Mouse (Mus musculus) megakaryocyte-erythroid progenitor cell, adult 5-6 weeks (primary cell): ENCODE measurements around the gene Klhl32. TPM values are rescaled to one million over a fixed set of nuclear protein-coding genes. Genes with fewer than 3 reads are reported as not detected.
A peak's percentile ranks its signal among the peaks of the same experiment; 100 is the strongest.

ENCODE experiments used
- ATAC-seq: replicated peaks from 2 replicates; pipeline ENCODE4 v1.8.0; 2016; ENCODE audit warnings: mild to moderate bottlenecking, inconsistent platforms; ENCODE audit not compliant: severe bottlenecking, poor library complexity, low FRiP score, low TSS enrichment
- total RNA-seq, 2 experiments: library from RNA; stranded (forward) in 1 of 2; stranded (reverse) in 1 of 2; fragments of 200-1000, 215-1000 nt in 1 of 2; fragments of >200 nt in 1 of 2; fragmentation: Nextera tagmentation in 1 of 2; gene quantifications; 2 replicates each; pipeline ENCODE4 v1.2.3; 2014 to 2017

Gene Klhl32
- total RNA-seq, 2 experiments from 2014 or later: not detected

DNA sequence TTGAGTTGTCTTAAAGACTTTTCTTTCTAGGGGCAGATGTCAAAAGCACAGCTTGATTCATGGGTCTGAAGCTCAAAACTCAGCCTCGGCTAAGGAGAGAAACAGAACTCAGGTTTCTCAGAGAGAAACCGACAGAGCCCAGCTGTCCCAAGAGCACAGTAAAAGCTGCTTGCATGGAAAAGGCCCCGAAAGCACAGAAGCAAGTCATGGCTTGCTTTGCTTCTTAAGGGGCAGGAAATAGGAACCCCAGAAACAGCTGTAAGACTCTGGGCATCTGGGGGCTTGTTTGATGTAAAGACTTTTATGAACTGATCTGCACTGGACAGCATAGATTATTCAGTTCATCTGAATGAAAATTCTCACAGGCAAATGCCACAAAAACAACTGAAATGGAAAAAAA is 53.1 kb downstream of the Klhl32 start:
- no peak for ATAC-seq

DNA sequence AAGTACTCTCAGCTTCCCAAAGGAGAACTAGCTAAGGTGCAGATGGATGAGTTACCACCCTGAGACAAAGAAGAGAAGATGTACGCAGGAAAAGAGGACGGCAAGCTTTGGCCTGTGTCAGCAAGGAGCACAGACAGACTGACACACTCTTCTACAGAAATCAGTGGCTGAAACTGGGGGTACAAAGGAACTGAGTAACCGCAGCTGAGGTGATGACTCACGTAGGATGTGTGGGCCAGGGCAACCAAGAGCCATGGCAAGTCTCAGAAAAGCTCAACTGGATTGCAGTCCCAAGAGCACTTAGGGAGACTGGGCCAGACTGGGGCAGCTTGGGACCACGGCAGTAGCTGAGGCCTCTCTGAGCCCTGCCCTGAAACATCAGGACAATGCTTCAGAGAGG is 53.6 kb downstream of the Klhl32 start:
- ATAC-seq: no peak

DNA sequence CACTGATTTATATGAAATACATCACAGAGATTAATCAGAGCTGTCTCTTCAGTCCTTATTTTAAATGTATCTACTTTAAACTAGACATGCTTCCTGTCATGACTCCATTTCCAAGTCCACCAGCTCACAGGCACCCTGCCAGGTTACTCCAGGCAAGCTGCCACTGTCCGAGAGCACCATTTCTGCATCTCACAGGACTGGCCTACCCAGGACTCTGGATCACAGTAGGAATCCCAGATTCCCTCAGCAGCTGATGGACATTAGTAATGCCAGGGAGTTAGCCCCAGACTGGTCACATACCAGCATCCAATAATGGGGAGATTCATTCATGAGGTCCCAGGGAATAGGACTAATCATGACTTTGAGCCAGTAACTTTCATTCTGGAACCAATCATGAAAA is 54.7 kb downstream of the Klhl32 start:
- ATAC-seq: no peak

DNA sequence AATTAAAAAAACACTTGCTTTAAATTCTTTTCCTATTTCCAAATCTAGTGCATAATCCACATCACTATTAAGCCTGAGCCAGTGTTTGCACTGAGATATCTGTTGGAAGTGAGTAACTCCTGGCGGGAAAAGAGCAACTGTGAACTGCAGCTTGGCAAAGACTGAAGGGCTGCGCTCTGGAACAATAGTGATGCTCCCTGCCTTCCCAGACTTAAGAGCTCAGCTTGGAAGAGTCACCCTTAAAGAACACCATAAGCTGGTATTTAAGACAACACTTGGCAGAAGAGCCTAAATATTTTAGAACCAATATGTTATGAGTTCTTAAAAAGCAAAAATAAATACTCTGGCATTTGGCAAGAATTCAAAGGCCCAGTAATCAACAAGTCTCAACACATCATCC is 55.7 kb downstream of the Klhl32 start:
- ATAC-seq: no peak

DNA sequence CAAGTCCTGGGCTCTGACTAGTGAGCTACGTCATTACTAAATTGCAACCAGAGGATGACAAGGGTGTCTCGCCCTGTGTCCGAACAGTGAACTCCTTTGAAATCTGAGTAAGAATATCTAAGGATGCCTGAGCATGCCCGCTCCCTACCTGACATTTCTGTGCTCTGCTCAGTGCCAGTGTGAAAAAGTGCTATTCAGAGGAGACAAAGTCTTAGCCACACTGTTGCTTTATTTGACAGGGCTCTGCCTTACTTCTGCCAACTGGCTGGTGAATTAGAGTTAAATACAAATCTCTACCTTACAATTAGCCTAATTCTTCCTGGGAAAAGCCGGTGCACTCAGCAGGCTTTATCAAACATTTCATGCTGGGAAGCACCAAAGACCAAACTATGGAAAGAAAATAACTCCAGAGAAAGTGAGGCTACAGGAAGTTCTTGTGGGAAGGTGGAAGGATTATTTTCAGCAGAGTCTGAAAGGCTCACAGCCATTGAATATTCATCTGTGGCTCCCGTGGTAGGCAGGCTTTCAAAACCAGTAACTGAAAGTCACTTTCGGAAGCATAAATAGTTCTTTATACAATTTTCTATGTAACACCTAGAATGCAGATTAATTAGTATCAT is 57.1 kb downstream of the Klhl32 start:
- no peak for ATAC-seq

DNA sequence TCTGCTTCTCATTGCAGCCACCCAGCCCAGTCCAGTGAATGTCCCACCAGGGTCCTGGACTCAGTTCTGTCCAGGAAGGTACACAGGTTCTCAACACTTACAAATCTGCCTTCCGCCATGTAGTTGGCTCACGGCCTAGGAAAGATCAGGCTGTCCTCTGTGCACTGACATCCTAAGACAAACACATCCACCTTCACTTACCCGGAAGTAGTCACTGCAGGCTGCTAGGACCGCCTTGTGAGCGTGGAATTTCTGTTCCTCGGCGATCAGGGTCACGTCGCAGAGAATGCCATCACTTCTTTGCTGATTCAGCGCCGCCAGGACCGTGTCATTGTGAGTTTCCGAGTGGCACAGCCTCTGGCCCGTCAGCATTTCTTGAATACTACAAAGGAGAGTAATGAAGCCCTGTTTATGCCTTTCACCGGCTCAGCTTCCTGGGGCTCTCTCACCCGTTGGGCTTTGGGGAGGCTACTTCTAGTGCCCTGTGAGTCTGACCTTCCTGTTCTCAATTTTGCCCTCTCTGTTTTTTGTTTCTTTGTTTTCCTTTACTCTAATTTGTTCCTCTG is 58.4 kb downstream of the Klhl32 start:
- ATAC-seq: no peak

DNA sequence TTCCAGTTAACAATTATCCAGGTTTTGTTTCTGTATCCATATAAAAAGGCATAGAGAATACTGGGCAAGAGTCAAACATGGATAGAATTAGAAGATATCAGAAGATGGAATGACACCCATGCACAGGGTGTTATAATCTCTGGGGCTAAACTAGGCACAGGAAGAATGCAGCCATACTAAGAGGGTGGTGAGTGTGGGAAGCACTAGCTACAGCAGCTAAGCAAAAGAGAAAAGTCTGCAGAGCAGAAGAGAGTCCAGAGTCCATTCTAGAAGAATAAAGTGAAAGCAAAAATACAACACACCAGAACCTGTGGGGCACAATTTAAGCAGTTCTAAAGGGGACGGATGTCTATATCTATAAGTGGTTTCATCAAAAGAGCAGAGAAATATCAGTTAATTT is 61.6 kb downstream of the Klhl32 start:
- no peak for ATAC-seq

DNA sequence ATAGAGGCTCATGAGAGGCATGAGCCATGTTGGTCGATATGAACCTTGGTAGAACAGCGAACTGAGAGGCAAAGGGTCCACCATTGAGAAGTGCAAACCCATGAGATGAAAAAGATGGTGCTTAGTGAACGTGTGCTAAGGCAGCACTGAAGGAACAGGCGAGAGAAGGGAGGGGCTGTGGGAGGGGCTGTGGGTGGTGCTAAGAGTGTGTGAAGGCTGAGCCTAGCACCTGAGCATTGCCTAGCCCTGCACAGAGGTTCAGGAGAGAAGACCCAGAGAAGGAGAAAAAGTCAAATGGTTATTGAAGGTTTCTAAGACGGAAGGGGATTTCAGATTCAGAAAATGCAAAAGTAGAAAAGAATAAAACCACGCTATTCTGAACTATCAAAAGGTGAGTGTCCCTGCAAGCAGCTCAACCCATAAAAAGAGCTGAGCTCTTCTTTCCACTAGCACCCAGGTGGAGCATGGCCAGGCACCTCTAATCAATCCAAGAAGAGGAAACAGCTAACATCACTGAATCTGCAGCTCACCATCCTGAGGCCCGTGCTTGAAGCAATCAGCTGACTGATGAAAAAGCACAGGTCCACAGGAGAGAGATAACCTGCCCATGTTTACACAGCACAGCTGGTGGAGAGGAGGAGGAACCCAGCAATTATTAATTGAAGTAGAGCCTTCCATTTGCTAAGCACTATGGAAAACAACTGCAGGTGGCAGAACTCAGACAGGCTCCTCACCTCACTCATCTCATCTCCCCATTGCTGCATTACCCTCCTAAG is 65.0 kb downstream of the Klhl32 start:
- no peak for ATAC-seq

DNA sequence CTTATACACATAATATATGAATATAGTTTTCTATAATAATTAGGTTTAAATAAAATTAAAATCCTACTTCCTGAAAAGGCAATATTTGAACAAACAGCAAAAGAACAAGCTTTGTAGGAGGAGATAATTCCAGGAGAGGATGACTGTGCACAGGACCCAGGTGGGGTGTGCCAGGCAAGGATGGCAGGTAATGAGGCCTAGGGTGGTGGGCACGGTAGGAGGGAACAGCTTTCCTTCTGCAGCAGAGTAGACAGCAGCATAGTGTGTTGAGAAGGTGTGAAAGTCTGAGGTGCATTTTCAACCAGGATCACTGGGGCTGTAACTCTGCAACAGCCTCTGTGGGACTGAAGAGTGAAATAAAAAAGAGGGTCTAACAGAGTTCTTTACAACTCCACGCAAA is 85.0 kb downstream of the Klhl32 start:
- no peak for ATAC-seq

DNA sequence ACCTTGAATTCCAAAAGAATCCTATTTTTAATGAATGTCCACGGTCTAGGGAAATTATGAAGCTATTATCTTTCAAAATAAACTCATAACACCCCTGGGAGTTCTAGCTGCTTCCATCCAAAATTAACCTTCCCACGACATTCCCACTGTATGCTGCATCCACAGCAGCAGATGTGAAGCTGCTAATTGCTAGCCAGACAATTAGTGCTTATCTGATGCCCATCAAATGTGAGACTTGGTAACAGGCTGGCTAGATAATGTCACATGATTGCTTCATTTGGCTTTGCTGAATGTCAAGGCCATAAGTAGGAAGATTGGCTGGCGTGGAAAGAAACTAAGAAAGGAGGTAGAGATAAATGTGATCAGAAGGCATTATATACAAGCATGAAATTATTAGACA is 85.5 kb downstream of the Klhl32 start:
- no peak for ATAC-seq

DNA sequence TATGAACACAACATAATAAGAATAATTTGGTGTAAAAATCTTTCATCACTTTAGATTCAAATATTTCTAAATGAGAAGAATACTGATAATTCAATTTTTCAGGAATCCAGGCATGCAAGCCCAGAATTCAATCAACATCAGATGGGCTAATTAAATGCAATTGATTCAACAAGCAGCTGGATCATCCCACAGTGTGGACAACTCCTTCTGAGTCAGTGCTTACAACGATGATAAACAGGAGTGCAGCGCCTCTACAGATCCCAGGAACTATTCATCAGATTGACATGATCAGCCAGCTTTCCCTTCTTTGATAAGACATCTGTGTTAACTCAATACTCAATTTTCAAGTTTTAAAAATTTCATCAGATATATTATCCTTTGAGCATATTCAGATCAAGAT is 86.4 kb downstream of the Klhl32 start:
- no peak for ATAC-seq

DNA sequence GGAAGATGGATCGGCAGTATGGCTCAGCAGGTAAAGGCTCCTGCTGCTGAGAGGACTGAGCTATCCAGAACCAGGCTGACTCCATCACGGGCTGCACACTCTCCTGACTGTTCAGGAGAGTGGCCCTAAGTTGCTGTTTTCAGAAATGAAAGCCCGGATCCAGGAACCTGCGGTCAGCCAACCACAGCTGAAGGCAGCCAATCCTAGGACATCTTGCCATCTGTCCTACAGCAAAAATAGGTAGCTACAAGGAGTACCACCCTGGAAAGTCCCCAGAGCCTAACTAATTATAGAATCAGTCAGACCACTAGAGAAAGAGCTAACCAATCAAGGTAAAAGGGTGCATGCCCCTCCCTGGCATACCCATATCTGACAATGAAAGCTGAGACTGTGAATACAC is 87.5 kb downstream of the Klhl32 start:
- no peak for ATAC-seq

DNA sequence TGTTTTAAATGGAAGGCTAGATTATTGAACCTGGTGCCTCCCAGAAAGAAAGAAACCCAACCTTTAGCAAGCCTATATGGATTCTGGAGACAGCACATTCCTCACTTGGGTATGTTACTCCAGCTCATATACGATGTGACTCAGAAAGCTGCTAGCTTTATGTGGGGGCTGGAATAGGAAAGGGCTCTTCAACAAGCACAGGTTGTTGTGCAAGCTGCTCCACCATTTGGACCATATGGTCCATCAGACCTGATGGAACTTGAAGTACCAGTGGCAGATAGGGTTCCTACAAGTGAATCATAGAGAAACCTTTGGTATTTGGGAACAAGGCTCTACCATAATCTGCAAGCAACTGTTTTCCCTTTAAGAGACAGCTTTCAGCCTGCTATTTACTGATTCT is 92.0 kb downstream of the Klhl32 start:
- no peak for ATAC-seq

DNA sequence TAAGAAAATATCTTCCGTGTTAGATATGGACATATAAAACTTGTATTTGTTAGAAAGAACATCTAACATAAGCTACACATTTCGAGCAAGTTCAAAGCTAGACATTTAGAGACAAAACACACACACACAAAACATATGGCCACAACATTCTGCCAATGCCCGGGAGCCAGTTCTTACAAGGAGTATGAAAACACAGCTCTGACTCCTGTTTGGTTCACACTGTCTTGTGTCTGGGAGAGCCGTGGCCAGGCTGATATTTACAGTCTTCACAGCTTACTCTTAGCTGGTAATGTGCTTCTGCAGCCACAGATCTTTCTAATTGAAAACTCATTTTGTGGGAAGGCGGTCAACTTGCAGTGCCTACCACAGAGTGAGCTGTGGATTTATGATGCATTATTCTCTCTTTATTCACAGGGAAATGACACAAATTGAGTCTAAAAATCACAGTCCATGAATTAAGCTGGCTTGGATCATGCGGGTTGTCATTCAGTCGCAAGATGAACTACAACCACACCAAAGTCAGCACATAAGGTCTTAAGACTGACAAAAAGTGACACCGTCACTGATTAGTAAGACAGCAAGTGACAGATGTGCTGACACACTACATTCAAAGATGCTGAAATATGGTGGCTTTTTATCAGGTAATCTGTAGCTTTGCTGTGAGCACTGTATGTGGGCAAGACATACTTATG is 98.3 kb downstream of the Klhl32 start:
- ATAC-seq: no peak

DNA sequence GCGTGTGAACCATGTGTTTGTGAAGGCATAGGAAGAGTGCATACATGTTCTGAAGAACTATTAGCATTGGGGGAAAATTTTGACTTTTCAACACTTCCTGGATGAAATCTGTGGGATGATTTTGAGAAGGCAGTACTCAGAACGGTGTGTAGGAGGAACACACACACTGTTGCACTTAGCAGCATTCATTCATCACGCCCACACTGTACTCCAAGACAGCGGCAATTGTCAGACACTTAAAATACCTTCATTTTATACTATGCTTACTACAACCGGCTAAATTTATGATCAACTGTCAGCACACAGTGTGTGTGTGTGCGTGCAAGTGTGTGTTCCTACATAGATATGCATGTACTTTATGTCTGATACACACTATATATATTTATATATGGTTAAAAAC is 113.8 kb downstream of the Klhl32 start:
- ATAC-seq: no peak

DNA sequence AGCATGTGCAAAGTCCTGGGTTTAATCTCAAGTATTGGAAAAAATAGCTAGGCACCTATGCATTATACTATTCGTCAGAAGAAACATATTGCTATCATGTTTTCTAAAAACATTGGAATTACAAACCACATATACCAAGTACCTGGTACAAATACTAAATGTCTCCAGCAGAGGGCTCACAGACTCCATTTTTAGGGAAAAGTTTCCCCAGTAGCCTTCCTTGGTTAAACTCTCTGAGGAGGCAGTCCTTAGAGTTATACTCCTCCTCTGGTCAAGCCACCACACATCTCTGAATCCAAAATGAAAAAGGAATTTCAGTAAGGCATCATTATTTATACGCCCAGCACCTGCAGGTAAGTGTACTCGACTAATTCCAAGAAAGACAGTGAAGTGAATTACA is 130.1 kb downstream of the Klhl32 start:
- peak; percentile 67; the same call in 1 of the 2 replicates for ATAC-seq

DNA sequence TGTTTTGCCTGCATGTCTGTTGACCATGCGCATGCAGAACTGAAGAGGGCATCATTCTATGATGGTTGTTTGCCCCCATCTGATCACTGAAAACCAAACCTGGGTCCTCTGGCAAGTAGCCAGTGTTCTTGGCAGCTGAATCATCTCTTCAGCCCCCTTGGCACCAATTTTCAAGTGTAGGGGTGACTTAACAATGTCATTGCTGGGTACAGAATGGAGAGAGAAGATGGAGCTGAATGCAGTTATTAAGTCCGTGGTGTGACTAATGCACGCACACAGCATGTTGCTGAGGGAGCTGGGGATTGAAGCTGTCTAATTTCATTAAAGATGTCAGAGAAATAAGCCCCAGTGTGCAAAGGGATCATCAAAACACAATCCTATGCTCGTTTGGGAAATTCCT is 135.4 kb downstream of the Klhl32 start:
- ATAC-seq: no peak

DNA sequence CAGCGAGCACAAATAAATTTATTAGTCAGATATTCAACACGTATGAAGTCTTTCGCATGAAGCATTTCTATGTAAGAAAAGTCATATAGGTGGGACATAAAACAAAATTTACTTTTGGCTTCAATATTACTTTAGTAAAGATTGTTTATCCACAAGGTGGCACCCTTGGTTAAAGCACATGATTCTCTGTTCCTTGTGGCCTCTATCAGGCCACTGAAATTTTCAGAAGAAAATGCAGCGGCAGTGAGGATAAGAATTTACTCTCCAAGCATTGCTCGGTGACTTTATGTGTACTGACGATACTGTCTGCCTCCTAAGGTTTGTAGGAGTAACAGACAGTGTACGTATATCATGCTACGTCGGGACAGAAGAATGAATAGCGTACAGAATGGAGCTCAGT is 136.6 kb downstream of the Klhl32 start:
- ATAC-seq: no peak

DNA sequence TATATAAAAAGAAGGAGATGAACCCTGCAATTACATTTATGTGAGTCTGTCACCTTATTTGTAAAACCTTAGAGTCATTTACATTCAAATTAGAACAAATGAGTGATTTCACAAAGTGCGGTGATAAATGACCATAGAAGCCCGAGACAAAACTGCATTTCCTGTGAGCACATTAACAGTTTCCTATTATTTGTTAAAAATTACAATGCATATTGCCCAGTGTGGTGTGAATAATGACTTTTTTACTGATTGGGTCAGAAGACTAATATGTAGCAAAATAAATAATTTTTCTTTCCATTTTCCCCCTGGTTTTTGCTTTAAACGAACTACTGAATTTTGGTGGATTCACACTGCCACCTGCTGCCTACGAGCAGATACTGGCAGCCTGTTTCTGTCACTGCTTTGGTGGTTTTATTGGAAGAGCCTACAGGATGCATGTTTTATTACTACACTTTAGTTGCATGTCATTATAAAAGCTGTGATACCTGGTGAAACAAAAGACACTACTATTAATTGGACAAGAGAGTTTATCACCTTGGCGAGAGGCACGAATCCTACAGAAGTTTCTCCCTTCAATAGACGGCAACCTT is 152.3 kb downstream of the Klhl32 start:
- ATAC-seq: peak; percentile 70; the same call in 1 of the 2 replicates

DNA sequence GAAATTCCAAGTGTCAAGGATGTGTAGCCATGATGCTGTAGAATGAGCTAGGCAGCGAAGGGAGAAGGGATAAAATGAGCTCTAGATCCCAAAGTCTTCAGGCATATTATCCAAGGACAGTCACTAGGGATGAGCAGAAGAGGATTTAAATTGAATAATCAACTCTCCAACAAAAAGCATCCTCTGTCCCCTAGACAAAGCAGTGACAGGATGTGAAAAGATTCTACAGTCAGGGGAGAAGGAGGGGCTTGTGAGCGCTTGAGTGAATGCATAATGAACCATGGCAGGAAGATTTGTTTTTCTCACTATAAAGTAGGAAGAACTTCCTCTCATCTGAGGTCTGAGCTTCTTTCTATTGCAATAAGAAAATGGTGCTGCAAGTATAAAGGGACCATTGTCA is 170.8 kb downstream of the Klhl32 start:
- ATAC-seq: no peak
